In the genomic region with DNA sequence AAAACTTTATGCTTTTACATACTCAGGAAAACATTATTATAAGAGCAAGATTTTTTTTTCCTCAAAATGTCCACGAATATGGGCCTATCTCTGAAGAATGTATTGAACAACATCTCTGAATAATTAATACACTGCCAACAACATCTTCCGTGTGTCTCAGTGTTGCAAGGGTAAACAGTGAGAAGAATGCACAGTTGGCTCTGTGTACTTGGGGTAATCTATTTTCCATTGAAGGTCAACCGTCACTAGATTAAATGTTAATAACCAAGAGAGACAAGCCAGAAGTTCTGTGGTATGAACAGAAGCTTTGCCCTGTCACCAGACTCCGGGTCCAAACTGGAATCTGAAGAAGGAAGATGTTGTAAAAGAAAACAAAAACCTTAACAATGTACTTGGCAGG, we compare ENCODE assay signal across 24 mouse cellular contexts.
A peak's percentile ranks its signal among the peaks of the same experiment; 100 is the strongest.
DNase-seq lines count a peak whose midpoint lies in the region; ATAC-seq and TF ChIP-seq lines count a peak whose summit lies in the region.
"Had no signal": no experiment of that assay in that cellular context is flagged by ENCODE, and none has a peak within 500 bp of the region (broad histone marks: within the 10 kb centered on the region; RNA-seq: fewer than 3 reads in every experiment).

No protein-coding gene starts in this region.

- H3K36me3 ChIP-seq in kidney, embryonic 15.5 days: no peaks in the 10 kb centered on the region
- H3K36me3 ChIP-seq in lung, embryonic 14.5 days (ENCODE audit: insufficient read depth): peaks cover 9% of the 10 kb centered on the region
- H3K36me3 ChIP-seq in lung, postnatal 0 days (ENCODE audit: insufficient read depth, low read length): no peaks in the 10 kb centered on the region
- H3K36me3 ChIP-seq: embryonic facial prominence, embryonic 12.5 days; forebrain, embryonic 15.5 days; G1E had no signal

- H3K27ac ChIP-seq in kidney, embryonic 15.5 days: no peak overlapping the region
- no peak overlapping the region for H3K27ac ChIP-seq in lung, embryonic 14.5 days (ENCODE audit: low read depth)
- no peak overlapping the region for H3K27ac ChIP-seq in lung, postnatal 0 days (ENCODE audit: low read length)
- H3K27ac ChIP-seq: embryonic facial prominence, embryonic 10.5 days; embryonic facial prominence, embryonic 12.5 days; forebrain, embryonic 13.5 days; forebrain, embryonic 15.5 days had no signal

- no peak for TF ChIP-seq CTCF in lung, embryonic 14.5 days (IDR thresholded peaks at IDR 0.05; ENCODE audit: low read depth)
- TF ChIP-seq CTCF in lung, postnatal 0 days (IDR thresholded peaks at IDR 0.05): no peak

- no peaks in the 10 kb centered on the region for H3K9me3 ChIP-seq in kidney, embryonic 15.5 days (replicated peaks)
- no peaks in the 10 kb centered on the region for H3K9me3 ChIP-seq in lung, embryonic 14.5 days (ENCODE audit: low read depth, low read length)
- no peaks in the 10 kb centered on the region for H3K9me3 ChIP-seq in lung, postnatal 0 days (ENCODE audit: low read length)
- H3K9me3 ChIP-seq: embryonic facial prominence, embryonic 10.5 days; embryonic facial prominence, embryonic 12.5 days; forebrain, embryonic 13.5 days; forebrain, embryonic 15.5 days; G1E had no signal

- 68% methylated on average over 4 of the region's 4 CpGs for WGBS in kidney, embryonic 15.5 days
- WGBS in lung, embryonic 14.5 days: 48% methylated on average over 4 of the region's 4 CpGs
- WGBS in lung, postnatal 0 days: 46% methylated on average over 4 of the region's 4 CpGs

- no peak for ATAC-seq in kidney, embryonic 15.5 days (replicated peaks; ENCODE audit: low FRiP score)
- no peak for ATAC-seq in lung, embryonic 14.5 days (ENCODE audit: insufficient read depth)
- ATAC-seq in lung, postnatal 0 days: peak; percentile 66
- ATAC-seq: activated CD4-positive, CD25-positive, alpha-beta regulatory T cell, adult 4 months; forebrain, embryonic 13.5 days; forebrain, embryonic 15.5 days; forebrain, postnatal 0 days; Patski had no signal

- peak; percentile 34 for DNase-seq in adrenal gland, adult 2 months
- DNase-seq in adrenal gland, adult 18-20 months (ENCODE audit: low spot score in 2 of 2): no peak
- DNase-seq in kidney, adult 9 months: peak; percentile 36
- peak; percentile 47 for DNase-seq in lung, embryonic 14.5 days
- DNase-seq in lung, postnatal 25 days (ENCODE audit: low spot score): no peak
- peak; percentile 64 for DNase-seq in lung, postnatal 0 days (ENCODE audit: low spot score)
- no peak for DNase-seq in lung, postnatal 4 days
- DNase-seq: adrenal gland, adult 8-10 months; adrenal gland, postnatal 14 days; adrenal gland, postnatal 36 days; cerebellum, adult 11-12 months; cerebellum, adult 2 months; cerebellum, adult 9-10 months; cerebellum, postnatal 10 days; cerebellum, postnatal 25 days; forebrain, postnatal 0 days had no signal

- H3K4me2 ChIP-seq in kidney, embryonic 15.5 days: no peak overlapping the region
- H3K4me2 ChIP-seq in lung, embryonic 14.5 days: no peak overlapping the region
- H3K4me2 ChIP-seq in lung, postnatal 0 days (replicated peaks; ENCODE audit: low read depth, low read length): no peak overlapping the region
- H3K4me2 ChIP-seq: embryonic facial prominence, embryonic 12.5 days; forebrain, embryonic 13.5 days; forebrain, embryonic 15.5 days had no signal

- H3K27me3 ChIP-seq in kidney, embryonic 15.5 days: no peaks in the 10 kb centered on the region
- no peaks in the 10 kb centered on the region for H3K27me3 ChIP-seq in lung, embryonic 14.5 days (ENCODE audit: insufficient read depth, low read length)
- H3K27me3 ChIP-seq in lung, postnatal 0 days (replicated peaks; ENCODE audit: insufficient read depth, low read length): no peaks in the 10 kb centered on the region
- H3K27me3 ChIP-seq: embryonic facial prominence, embryonic 12.5 days; forebrain, embryonic 13.5 days; forebrain, embryonic 15.5 days; Patski had no signal

- no peak overlapping the region for H3K9ac ChIP-seq in kidney, embryonic 15.5 days
- no peak overlapping the region for H3K9ac ChIP-seq in lung, embryonic 14.5 days
- H3K9ac ChIP-seq in lung, postnatal 0 days (replicated peaks; ENCODE audit: low read depth): no peak overlapping the region
- H3K9ac ChIP-seq: embryonic facial prominence, embryonic 12.5 days; forebrain, embryonic 13.5 days; forebrain, embryonic 15.5 days; forebrain, postnatal 0 days had no signal

- peak; percentile 47; the same call in 1 of the 2 replicates for TF ChIP-seq EP300 in lung, postnatal 0 days (IDR thresholded peaks at IDR 0.05)

- H3K4me3 ChIP-seq in kidney, embryonic 15.5 days (replicated peaks): no peak overlapping the region
- H3K4me3 ChIP-seq in lung, embryonic 14.5 days (ENCODE audit: low read depth, low read length): no peak overlapping the region
- no peak overlapping the region for H3K4me3 ChIP-seq in lung, postnatal 0 days (ENCODE audit: low read depth, low read length)
- H3K4me3 ChIP-seq: embryonic facial prominence, embryonic 10.5 days; embryonic facial prominence, embryonic 12.5 days; forebrain, embryonic 13.5 days; forebrain, embryonic 15.5 days had no signal

- peaks cover 16% of the 10 kb centered on the region for H3K4me1 ChIP-seq in kidney, embryonic 15.5 days
- peaks cover 10% of the 10 kb centered on the region for H3K4me1 ChIP-seq in lung, embryonic 14.5 days (ENCODE audit: insufficient read depth)
- peaks cover 9% of the 10 kb centered on the region; the same call in 1 of the 2 replicates for H3K4me1 ChIP-seq in lung, postnatal 0 days (ENCODE audit: insufficient read depth, low read depth, low read length)
- H3K4me1 ChIP-seq: embryonic facial prominence, embryonic 10.5 days; forebrain, embryonic 13.5 days; forebrain, embryonic 15.5 days had no signal

Comparison
In these comparisons a context has a peak if more than half of its experiments do, and no peak if none do; other contexts are left out.
1. DNase-seq: peak in adrenal gland, adult 2 months (single experiment), kidney, adult 9 months (single experiment), lung, embryonic 14.5 days (single experiment) and lung, postnatal 0 days (single experiment); none in adrenal gland, adult 18-20 months (0 of 2), lung, postnatal 25 days (single experiment) and lung, postnatal 4 days (0 of 2).